Mouse (Mus musculus) kidney, adult 2 months (tissue): ENCODE data around the gene E130308A19Rik.

Experiments used
- CTCF ChIP-seq: fragments of 200-500 bp; conservative IDR thresholded peaks from 2 replicates; pipeline ENCODE4 v1.5.1; 2011; ENCODE audit warnings: low read depth, mild to moderate bottlenecking, control low read depth, low read length, moderate library complexity, mixed read lengths; ENCODE audit not compliant: insufficient read depth, insufficient read length
- POLR2A ChIP-seq: fragments of 200-500 bp; IDR thresholded peaks from one replicate; pipeline ENCODE4 v1.6.1; 2011; ENCODE audit warnings: low read depth, low read length, control low read depth

DNA sequence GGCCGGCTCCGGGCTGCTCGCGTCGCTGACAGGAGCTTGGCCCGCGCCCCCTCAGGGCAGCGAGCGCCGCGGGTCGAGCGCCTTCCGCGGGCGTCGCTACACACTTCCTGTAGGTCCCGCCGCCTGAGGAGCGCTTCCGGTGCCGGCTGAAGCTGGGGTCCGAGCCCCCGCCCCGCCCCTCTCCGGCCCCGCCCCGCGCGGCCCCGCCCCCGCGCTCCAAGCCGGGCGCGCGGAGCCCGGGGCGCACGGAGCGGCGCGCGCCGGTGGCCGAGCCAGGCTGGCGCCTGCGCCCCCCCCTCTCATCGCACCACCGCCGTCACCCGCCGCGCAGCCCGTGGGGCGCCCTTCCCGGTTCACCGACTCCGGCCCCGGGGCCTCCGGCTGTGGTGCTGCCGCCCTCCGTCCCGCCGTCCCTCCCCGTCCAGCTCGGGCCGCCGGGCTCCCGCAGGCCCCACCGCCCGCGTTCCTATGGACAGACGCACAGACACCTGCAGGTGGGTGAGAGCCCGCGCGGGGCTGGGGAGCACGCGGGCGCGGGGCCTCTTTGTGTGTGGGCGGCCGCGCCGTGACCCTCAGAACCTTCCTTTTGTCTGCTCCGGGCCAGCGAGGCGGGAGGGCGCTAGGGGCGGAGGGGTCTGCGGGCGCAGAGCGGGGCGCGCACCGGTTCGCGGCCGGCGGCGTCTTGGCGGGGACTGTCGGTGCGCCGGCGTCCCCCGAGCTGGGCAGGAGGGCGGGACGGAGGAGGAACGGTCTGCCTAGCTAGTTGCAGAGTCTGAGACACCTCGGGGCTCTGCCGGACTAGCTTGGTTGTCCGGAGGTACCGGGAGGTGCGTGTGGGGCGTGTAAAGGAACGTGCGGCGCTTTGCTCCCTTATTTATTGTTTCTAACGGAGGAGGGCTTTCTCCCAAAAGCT, at the start of gene E130308A19Rik:
- TF ChIP-seq POLR2A (no peak), CTCF (no peak)
